Mouse (Mus musculus) C2C12 (cell line): ENCODE results near the gene Arhgap6. TPM values are rescaled to one million over a fixed set of nuclear protein-coding genes. Genes with fewer than 3 reads are reported as not detected.

Experiments
- H3K27me3 ChIP-seq: one replicate; pipeline ENCODE4 v1.6.1; 2011; ENCODE audit not compliant: control insufficient read depth, insufficient read depth, insufficient read length
- H3K36me3 ChIP-seq: one replicate; pipeline ENCODE4 v1.6.1; 2011; ENCODE audit not compliant: control insufficient read depth, insufficient read depth
- H3K4me3 ChIP-seq: one replicate; pipeline ENCODE4 v1.5.1; 2011; ENCODE audit warnings: mild to moderate bottlenecking, control low read depth; ENCODE audit not compliant: poor library complexity, insufficient read depth, severe bottlenecking
- H3K79me2 ChIP-seq: one replicate; pipeline ENCODE4 v1.6.1; 2011; ENCODE audit not compliant: control insufficient read depth, insufficient read depth
- H3K79me3 ChIP-seq: one replicate; pipeline ENCODE4 v1.6.1; 2011; ENCODE audit warnings: low read depth, control low read depth
- H3ac ChIP-seq: one replicate; pipeline ENCODE3; 2011; ENCODE audit warnings: low read depth; ENCODE audit not compliant: control insufficient read depth, insufficient read length
- CEBPB ChIP-seq: IDR thresholded peaks from one replicate; pipeline ENCODE4 v1.6.1; 2011; ENCODE audit warnings: low read depth, mild to moderate bottlenecking, control low read depth, moderate library complexity
- CTCF ChIP-seq: IDR thresholded peaks from one replicate; pipeline ENCODE4 v1.5.1; 2011; ENCODE audit not compliant: control insufficient read depth, insufficient read depth, insufficient read length
- FOSL1 ChIP-seq: IDR thresholded peaks from one replicate; pipeline ENCODE4 v1.8.0; 2011; ENCODE audit warnings: mild to moderate bottlenecking, low read length; ENCODE audit not compliant: poor library complexity, insufficient read depth, severe bottlenecking
- MAX ChIP-seq: IDR thresholded peaks from one replicate; pipeline ENCODE4 v1.6.1; 2011; ENCODE audit warnings: mild to moderate bottlenecking, control low read depth
- MYOD1 ChIP-seq: IDR thresholded peaks from one replicate; pipeline ENCODE4 v1.6.1; 2011; ENCODE audit warnings: low read depth; ENCODE audit not compliant: control insufficient read depth, insufficient read length
- MYOG ChIP-seq: IDR thresholded peaks from one replicate; pipeline ENCODE4 v1.6.1; 2011; ENCODE audit not compliant: control insufficient read depth, insufficient read length; ENCODE audit errors: extremely low read depth
- USF1 ChIP-seq: IDR thresholded peaks from one replicate; pipeline ENCODE4 v1.6.1; 2011; ENCODE audit warnings: low read depth, mild to moderate bottlenecking, control low read depth, moderate library complexity
- polyA plus RNA-seq: library from polyadenylated mRNA; unstranded; fragments of >200 nt; fragmentation: generic; extraction: Trizol; gene quantifications from one replicate; pipeline ENCODE4 v1.2.1, GENCODE M21; 2012; ENCODE audit warnings: missing spikeins

Gene Arhgap6
- polyA plus RNA-seq, 1 experiment = 0.27 TPM

- Histone ChIP-seq H3K36me3 (no peaks in the 10 kb centered on the region), H3K79me3 (no peaks in the 10 kb centered on the region), H3K79me2 (no peaks in the 10 kb centered on the region), H3ac (no peak overlapping the region), H3K4me3 (no peak overlapping the region), H3K27me3 (no peaks in the 10 kb centered on the region)
- TF ChIP-seq MAX = no peak
Measured at GRCm38 (mm10) chrX:168904086-168904485, 109.2 kb downstream of the Arhgap6 start.

GRCm38 (mm10) chrX:168907586-168907985 lies 112.7 kb downstream of the Arhgap6 start:
- no peak overlapping the region for H3K4me3 ChIP-seq
- TF ChIP-seq USF1 (no peak), FOSL1 (no peak), MYOD1 (no peak), MAX (no peak), CEBPB (no peak), MYOG (no peak), CTCF (no peak)
- H3K79me2 ChIP-seq = no peaks in the 10 kb centered on the region
- H3K36me3 ChIP-seq = no peaks in the 10 kb centered on the region
- H3ac ChIP-seq = no peak overlapping the region
- H3K79me3 ChIP-seq = no peaks in the 10 kb centered on the region
- H3K27me3 ChIP-seq = no peaks in the 10 kb centered on the region

DNA sequence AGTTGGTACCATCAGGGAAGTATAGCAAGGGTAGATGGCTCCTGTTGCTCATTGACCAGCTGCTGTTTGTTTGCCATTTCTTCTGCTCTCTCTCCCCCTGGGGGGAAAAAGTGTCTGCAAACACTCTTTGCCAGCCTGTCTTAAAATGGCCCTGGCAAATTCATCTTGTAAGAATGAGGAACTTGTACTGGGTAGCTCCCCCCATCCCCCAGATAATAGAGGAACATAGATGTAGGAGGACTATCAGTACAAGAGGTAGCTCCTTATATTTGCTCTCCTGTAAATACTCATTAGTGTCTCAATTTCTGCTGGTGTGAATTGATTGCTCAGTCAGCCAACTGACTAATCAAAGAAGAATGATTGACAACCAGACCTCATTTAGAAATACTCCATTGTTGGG lies 118.6 kb downstream of the Arhgap6 start:
- H3K79me3 ChIP-seq = no peaks in the 10 kb centered on the region
- no peaks in the 10 kb centered on the region for H3K27me3 ChIP-seq
- H3K4me3 ChIP-seq = no peak overlapping the region
- H3K79me2 ChIP-seq = no peaks in the 10 kb centered on the region
- H3K36me3 ChIP-seq = no peaks in the 10 kb centered on the region
- no peak for TF ChIP-seq MAX
- H3ac ChIP-seq = no peak overlapping the region

DNA sequence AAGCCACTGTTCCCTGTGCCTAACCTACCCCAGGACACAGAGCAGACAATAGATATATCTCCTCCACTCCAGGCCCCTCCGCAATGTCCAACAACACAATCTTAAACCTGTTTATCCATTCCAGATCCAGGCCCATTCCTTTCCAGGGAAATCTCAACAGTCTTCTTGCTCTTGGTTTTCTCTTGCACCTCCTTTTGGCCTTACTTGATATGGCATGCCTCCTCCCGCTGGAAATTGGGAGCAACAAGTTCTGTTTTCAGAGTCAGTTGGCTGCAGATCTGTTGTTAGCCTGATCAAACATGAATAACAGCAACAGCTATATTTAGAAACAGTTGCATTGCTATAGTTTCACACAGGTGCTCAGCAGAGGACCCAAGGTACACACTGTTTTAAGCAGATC lies 126.0 kb downstream of the Arhgap6 start:
- Histone ChIP-seq H3K27me3 (no peaks in the 10 kb centered on the region), H3K79me2 (no peaks in the 10 kb centered on the region), H3K36me3 (no peaks in the 10 kb centered on the region), H3ac (no peak overlapping the region), H3K4me3 (no peak overlapping the region), H3K79me3 (no peaks in the 10 kb centered on the region)
- TF ChIP-seq USF1 (no peak), MYOG (no peak), CEBPB (no peak), CTCF (no peak), MAX (no peak), MYOD1 (no peak), FOSL1 (no peak)

DNA sequence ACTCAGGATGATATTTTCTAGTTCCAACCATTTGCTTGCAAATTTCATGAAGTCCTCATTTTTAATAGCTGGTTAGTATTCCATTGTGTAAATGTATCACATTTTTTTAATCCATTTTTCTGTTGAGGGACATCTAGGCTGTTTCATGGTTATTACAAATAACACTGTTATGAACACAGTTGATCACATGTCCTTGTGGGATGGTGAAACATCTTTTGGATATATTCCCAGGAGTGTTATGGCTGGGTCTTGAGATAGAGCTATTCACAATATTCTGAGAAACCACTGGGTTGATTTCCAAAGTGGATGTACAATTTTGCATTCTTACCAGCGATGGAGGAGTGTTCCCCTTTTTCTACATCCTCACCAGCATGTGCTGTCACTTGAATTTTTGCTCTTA lies 137.5 kb downstream of the Arhgap6 start:
- Histone ChIP-seq H3ac (no peak overlapping the region), H3K36me3 (no peaks in the 10 kb centered on the region)

GRCm38 (mm10) chrX:168935447-168935846 lies 140.5 kb downstream of the Arhgap6 start:
- no peaks in the 10 kb centered on the region for H3K79me3 ChIP-seq
- no peak overlapping the region for H3ac ChIP-seq
- no peaks in the 10 kb centered on the region for H3K27me3 ChIP-seq
- TF ChIP-seq USF1 (no peak), FOSL1 (no peak), MYOG (no peak), MYOD1 (no peak), MAX (no peak), CEBPB (no peak), CTCF (no peak)
- no peak overlapping the region for H3K4me3 ChIP-seq
- no peaks in the 10 kb centered on the region for H3K79me2 ChIP-seq
- H3K36me3 ChIP-seq = no peaks in the 10 kb centered on the region

More for the DNA sequence above, 137.5 kb downstream of the Arhgap6 start:
- Histone ChIP-seq H3K79me2 (no peaks in the 10 kb centered on the region), H3K79me3 (no peaks in the 10 kb centered on the region), H3K27me3 (no peaks in the 10 kb centered on the region), H3K4me3 (no peak overlapping the region)
- no peak for TF ChIP-seq USF1
- no peak for TF ChIP-seq FOSL1
- TF ChIP-seq CTCF = no peak
- no peak for TF ChIP-seq MAX
- TF ChIP-seq MYOG = no peak

DNA sequence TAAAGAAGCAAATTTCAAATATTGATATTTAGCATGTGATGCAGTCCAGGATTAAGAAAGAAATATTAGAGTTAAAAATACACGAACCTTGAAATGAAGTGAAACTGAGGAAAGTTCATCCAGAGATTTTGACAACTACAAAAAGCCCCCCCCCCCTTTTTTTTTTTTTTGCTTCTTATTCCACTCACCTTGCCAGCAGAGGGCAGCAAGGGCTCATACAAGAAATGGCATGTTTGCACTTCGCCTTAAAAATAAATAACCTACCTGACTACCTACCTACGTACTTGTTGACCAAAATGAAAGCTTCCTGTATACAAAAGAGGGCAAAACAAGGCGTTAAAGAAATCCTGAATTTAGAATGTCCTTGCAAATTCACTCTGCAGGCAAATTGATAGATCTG lies 143.0 kb downstream of the Arhgap6 start:
- Histone ChIP-seq H3K27me3 (no peaks in the 10 kb centered on the region), H3K79me3 (no peaks in the 10 kb centered on the region), H3K79me2 (no peaks in the 10 kb centered on the region), H3K36me3 (no peaks in the 10 kb centered on the region), H3K4me3 (no peak overlapping the region), H3ac (no peak overlapping the region)
- TF ChIP-seq CEBPB (no peak), CTCF (no peak), USF1 (no peak), MAX (no peak), MYOG (no peak)
